Mouse (Mus musculus): ENCODE results near the gene Btbd7. TPM values are rescaled to one million over a fixed set of nuclear protein-coding genes. Genes with fewer than 3 reads are reported as not detected.

The Btbd7 gene
- total RNA-seq, 1 experiment from 2014 or later, result 31.6 TPM

DNA sequence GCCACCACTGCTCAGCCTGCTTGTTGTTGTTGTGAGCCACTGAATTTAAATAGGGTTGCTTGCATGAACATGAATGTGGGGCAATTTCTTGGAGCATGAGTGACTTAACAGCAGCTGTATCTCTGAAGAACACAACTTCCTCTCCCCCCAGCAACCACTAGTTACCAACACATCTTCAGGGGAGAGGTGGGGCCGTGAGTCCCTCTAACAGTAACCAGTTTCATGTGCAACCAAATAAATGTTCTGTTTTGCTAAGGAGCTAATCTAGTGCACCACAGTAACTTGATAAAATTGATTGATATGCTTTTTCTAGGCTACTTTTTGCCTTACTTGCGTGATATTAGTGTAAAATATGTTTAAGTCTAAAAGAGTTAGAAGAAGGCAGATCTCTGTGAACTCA lies 78.7 kb downstream of the Btbd7 start:
- no peak for ATAC-seq (replicated peaks in 1 of 2; ENCODE audit: insufficient read depth in 1 of 2, low FRiP score in 2 of 2, low TSS enrichment in 1 of 2, low read depth in 1 of 2, poor library complexity in 2 of 2, severe bottlenecking in 2 of 2)

DNA sequence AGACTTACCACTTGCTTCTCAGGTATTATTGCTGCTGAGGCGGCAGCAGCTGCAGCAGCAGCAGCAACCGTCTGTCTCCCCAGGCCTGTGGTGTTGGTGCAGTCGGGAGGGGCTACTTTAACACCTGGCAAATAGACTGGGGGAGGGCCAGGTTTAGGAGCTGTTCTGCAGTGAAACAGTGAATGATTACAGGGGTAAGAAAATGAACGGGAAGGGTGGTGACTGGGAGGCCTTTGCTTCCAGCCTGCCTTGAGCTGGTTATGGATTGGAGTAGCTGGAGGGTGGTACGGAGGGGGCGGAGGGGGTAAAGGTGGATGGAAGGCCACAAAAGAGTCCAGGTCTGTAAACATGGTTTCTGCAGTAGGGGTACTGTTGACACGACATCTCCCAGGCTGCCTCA lies 90.3 kb downstream of the Btbd7 start:
- ATAC-seq (replicated peaks in 1 of 2; ENCODE audit: insufficient read depth in 1 of 2, low FRiP score in 2 of 2, low TSS enrichment in 1 of 2, low read depth in 1 of 2, poor library complexity in 2 of 2, severe bottlenecking in 2 of 2), result no peak

DNA sequence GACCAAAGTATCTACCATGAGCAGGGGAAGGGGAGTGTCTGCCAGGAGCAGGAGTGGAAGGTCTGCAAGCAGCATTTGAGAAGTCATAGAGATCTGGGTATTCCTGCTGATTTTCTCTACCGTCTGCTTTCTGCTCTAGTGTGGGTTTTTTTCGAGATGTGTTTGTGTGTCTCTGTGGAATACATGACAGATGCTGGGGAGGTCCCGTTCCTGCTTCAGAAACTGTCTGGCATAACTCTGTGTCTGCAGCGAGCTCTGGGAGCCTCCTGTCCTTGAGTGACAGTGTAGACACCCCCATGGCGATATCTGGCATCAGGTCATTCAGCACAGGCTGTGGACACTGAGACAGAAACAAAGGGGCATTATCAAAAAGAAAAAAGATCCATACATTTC lies 92.7 kb downstream of the Btbd7 start:
- no peak for ATAC-seq (replicated peaks in 1 of 2; ENCODE audit: insufficient read depth in 1 of 2, low FRiP score in 2 of 2, low TSS enrichment in 1 of 2, low read depth in 1 of 2, poor library complexity in 2 of 2, severe bottlenecking in 2 of 2)

DNA sequence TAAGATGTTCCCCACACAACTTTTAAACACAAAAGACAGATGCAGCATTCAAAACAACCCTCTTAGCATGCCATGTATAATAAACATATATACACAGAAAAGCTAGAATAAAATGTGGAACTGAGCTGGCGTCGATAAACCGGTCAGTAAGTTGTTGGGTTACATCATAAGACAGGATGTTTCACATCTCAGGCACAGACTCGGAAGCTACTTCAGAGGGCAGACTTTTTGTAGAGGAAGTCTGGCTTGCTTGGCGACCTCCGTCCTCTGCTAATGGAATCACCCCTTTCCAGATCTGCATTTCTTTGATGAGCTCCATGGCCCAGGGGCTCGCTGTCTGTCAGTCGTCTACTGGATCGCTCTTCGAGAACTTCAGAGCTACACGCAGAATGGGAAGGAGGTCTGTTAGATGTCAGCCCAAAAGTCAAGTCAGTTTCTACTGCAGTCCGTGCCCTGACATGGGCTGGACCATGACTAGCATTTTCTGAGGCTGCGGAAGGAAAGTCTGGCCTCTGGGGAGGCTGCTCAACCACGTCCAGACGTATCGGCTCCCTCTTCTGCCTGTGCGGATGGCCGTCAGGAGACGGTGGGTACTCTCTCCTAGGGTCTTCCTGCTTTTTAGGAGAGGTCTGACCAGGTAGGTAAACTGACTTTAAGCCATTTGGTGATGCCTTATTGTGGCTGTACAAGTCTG lies 93.2 kb downstream of the Btbd7 start:
- ATAC-seq (replicated peaks in 1 of 2; ENCODE audit: insufficient read depth in 1 of 2, low FRiP score in 2 of 2, low TSS enrichment in 1 of 2, low read depth in 1 of 2, poor library complexity in 2 of 2, severe bottlenecking in 2 of 2), result peak in 1 of 2 experiments; percentile 56; a peak in 2 of 4 replicates

DNA sequence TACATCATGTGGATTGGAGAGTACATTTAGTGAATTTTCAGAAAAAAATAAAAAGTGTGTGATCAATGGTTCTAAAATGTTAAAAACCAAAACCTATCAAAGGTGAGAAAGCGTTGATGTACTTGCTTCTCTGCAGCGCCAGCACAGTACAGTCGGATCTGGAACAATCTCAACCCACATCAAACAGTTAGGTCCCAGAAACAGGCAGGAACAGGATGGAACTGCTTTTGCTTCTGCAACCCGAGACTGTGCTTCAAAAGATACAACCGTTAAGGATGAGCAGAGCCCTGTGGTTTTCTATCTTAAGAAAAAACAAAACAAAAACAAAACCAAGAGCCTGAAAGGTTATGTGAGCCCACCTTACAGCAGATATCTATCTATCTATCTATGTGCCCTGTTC lies 95.4 kb downstream of the Btbd7 start:
- ATAC-seq (replicated peaks in 1 of 2; ENCODE audit: insufficient read depth in 1 of 2, low FRiP score in 2 of 2, low TSS enrichment in 1 of 2, low read depth in 1 of 2, poor library complexity in 2 of 2, severe bottlenecking in 2 of 2), result no peak

DNA sequence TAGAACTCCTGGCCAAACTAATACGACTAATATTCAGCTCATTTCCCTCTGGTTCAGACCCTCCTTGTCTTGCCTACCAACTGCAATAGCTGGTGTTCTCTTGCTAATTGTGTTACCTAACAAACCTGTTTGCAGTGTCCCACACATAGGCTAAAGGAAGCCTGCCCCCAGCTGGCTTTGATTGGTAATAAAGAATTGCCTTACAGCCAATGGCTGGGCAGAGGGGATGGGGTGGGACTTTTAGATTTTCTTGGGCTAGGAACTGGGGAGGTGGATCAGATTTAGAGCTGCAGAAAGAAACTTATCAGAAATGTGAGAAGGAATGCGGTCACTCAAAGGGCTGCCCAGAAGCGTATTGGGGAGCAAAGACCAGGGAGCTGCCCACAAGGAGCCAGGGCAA lies 98.8 kb downstream of the Btbd7 start:
- ATAC-seq (replicated peaks in 1 of 2; ENCODE audit: insufficient read depth in 1 of 2, low FRiP score in 2 of 2, low TSS enrichment in 1 of 2, low read depth in 1 of 2, poor library complexity in 2 of 2, severe bottlenecking in 2 of 2), result peak; percentile 17 to 34; a peak in 1 of 4 replicates

DNA sequence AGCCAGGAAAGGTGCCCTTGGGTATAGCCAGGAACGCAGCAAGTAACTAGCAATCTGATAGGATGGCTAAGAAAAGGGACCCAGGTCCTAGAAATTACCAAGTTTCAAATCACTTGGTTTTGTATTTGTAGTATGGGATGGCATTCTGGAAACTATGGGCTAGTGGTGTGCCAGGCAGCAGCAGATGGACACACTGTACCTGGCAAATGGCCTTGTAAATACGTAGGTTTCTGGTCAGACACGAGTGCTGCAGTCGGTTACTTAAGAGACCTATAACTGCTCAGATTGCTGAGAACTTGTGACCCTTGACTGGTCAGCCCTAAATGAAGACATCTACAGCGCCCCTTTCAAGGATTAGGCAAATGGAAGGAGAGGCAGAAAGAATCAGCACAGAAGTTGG lies 100.1 kb downstream of the Btbd7 start:
- ATAC-seq (replicated peaks in 1 of 2; ENCODE audit: insufficient read depth in 1 of 2, low FRiP score in 2 of 2, low TSS enrichment in 1 of 2, low read depth in 1 of 2, poor library complexity in 2 of 2, severe bottlenecking in 2 of 2), result no peak

DNA sequence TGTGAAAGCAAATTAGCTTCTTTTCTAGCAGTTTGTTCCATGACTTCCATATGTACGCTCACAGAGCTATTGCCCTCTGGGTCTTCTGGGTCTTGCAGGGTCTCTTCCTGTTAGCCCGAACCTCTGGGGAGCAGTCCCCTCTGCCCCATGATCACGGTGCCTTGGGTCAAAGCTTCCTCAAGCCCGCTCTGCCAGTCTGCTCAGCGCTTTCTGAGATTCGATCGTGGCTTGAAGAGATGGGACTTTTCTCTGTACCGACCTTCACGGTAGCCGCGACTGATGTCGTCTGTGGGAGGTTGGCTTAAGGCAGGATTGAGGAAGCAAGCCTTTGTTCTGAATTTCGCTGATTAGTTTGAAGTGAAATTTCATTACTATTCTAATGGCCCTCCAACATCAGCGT lies 102.2 kb downstream of the Btbd7 start:
- ATAC-seq (replicated peaks in 1 of 2; ENCODE audit: insufficient read depth in 1 of 2, low FRiP score in 2 of 2, low TSS enrichment in 1 of 2, low read depth in 1 of 2, poor library complexity in 2 of 2, severe bottlenecking in 2 of 2), result no peak

DNA sequence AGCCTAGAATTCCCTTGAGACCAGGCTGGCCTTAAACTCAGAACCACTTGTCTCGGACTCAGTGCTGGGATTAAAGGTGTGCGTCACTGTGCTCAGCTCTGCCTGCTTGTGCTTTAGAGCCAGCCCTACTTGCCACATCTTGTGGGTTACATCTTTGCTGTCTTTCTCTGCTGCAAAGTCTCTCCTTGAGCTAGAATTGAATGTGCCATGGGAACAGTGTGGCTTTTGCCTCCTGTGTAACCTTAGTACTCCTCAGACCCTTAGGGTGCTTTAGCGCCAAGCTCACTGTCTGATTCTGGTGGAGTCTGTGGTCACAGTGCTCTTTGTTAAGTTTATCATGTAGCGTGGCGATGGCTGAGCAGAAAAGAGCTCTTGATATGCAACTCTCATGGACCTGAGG lies 105.6 kb downstream of the Btbd7 start:
- no peak for ATAC-seq (replicated peaks in 1 of 2; ENCODE audit: insufficient read depth in 1 of 2, low FRiP score in 2 of 2, low TSS enrichment in 1 of 2, low read depth in 1 of 2, poor library complexity in 2 of 2, severe bottlenecking in 2 of 2)

DNA sequence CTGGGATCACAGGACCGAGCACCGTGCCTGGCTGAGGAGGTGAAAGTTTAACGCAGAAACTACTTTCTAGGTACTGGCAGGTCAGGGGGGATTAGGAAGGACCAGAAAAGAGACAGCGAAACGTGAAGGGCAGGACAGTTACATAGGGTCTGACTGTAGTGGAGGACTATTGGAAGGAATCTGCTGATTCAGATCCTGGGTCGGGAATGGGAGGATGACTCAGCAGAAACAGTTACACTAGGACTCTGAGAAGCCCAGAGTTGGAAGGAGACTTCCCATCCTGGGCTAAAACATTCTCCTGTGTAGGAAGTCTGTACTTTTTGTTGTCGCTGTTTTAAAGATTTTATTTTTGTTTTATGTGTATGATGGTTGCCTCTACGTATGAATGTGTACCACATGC lies 106.7 kb downstream of the Btbd7 start:
- ATAC-seq (replicated peaks in 1 of 2; ENCODE audit: insufficient read depth in 1 of 2, low FRiP score in 2 of 2, low TSS enrichment in 1 of 2, low read depth in 1 of 2, poor library complexity in 2 of 2, severe bottlenecking in 2 of 2), result no peak

DNA sequence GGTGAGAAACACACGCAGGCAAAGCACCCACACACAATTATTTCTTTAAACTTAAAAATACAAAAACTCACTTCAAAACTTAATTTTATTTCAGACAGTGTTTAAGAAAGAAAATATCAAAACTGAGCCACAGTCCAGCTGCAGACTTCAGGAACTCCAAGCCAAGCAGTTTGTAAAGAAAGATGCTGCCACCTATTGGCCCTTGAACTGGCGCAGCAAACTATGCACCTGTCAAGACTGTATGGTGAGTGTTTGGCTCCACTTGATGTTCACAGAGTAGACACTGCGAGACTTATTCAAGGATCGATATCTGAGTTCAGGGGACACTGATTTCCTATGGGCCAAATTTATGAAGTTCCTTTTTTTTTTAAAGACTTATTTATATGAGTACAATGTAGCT lies 109.3 kb downstream of the Btbd7 start:
- ATAC-seq (replicated peaks in 1 of 2; ENCODE audit: insufficient read depth in 1 of 2, low FRiP score in 2 of 2, low TSS enrichment in 1 of 2, low read depth in 1 of 2, poor library complexity in 2 of 2, severe bottlenecking in 2 of 2), result no peak

DNA sequence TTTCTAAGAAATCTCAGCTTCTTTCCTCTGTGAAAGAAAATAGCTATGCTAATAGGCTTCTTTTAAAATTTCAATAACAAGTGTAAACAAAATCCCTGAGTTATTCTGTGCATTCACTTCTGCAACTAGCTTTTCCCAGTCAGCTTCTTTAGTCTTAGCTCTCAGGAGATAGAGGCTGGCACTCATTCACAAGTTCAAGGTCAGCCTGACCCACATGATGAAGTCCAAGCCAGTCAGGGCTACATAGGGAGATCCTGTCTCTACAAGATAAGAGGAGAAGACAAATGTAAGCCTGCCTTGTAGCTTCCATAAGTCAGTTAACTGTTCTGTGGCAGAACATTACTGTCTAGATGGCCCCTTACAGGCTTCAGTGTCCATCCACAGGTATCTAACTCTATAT lies 114.6 kb downstream of the Btbd7 start:
- ATAC-seq (replicated peaks in 1 of 2; ENCODE audit: insufficient read depth in 1 of 2, low FRiP score in 2 of 2, low TSS enrichment in 1 of 2, low read depth in 1 of 2, poor library complexity in 2 of 2, severe bottlenecking in 2 of 2), result no peak

DNA sequence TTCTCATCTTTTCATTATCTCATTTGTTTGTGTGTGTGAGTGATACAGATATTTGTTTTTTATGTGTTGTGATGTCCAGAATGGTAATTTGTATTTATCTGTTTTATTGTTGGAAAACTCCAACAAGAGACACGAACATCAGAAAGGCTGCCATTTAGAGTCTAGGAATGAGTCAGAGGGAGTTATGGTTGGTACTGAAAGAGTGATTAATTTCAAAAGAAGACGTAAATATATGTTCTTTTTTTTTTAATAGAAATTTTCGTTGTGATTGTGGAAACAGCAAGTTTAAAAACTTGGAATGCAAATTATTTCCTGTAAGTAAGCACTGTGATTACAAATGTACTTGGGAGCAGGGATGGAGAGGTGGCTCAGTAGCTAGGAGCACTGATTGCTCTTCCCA lies 116.6 kb downstream of the Btbd7 start:
- no peak for ATAC-seq (replicated peaks in 1 of 2; ENCODE audit: insufficient read depth in 1 of 2, low FRiP score in 2 of 2, low TSS enrichment in 1 of 2, low read depth in 1 of 2, poor library complexity in 2 of 2, severe bottlenecking in 2 of 2)

DNA sequence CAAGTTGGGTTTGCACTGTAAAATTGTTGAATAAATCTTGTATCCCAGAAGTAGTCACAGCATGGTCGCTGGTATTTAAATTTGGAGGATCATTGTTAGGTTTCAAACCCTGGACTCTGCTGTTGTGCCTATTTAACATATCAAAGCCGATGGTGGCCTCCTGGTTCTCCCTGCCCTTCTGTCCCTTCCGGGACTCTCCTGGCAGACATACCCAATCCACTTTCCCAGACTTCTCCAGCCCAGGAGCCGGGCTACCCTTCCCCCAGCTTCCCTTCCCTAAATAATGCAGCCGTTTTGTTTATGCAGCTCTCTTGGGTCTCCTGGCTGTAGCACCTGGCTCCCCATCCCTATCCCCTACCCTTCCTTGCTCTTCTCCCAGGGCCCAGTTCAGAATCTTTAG lies 119.3 kb downstream of the Btbd7 start:
- no peak for ATAC-seq (replicated peaks in 1 of 2; ENCODE audit: insufficient read depth in 1 of 2, low FRiP score in 2 of 2, low TSS enrichment in 1 of 2, low read depth in 1 of 2, poor library complexity in 2 of 2, severe bottlenecking in 2 of 2)

DNA sequence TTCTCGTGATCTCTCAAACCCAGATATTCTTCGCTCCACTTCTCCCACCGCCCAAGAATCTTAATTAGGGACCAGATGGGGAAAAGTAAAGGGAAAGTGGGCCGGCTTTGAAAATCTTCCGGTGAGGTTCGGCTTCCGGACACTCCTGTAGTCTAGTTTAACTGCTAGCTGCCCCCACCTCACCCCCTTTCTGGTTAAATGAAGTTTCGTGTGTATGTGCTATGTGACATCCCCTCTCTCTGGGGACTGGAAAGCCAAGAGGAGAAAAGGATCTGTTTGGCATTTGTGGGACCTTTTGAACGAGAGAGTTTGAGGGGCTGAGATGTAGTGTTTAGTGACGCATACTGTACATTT lies 119.9 kb downstream of the Btbd7 start, which contains the start of gene Gm20604:
TSS of gene Gm20604 (minus strand) at position 270 of the 354 bp plus-strand sequence.
- ATAC-seq (replicated peaks in 1 of 2; ENCODE audit: insufficient read depth in 1 of 2, low FRiP score in 2 of 2, low TSS enrichment in 1 of 2, low read depth in 1 of 2, poor library complexity in 2 of 2, severe bottlenecking in 2 of 2), result no peak

DNA sequence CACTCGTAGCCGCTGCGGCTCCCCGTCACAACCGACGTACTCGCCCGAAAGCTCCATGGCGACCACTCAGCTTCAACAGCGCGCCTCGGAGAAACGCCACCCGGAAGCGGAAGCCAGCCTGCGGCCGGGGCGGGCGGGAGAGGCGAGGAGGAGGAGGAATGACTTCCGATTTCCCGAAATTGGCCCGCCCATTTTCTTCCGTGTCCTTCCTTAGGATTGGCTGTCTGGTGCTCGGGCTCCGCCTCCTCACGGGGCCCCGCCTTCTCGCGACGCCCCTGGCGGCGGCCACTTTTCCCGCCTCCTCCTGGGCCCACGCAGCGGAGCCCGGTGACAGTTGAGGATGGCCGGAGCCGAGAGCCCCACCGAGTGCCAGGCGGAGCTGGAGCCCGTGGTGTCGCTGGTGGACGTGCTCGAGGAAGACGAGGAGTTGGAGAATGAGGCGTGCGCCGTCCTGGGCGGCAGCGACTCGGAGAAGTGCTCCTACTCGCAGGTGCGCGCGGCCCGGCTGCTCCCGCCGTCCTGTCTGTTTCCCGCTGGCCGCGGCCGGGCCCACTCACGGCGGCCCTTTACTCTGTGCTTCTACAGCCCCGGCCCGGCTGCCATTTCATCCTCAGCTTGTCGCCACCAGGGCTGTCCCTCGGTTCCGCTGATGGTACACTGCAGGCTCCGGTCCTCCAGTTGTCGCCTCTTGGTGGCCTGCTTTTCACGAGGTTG lies 120.4 kb downstream of the Btbd7 start, which contains the start of the genes Gm28051, Gon7 and Ubr7:
TSS of gene Gm28051 (minus strand) at position 77 of the 714 bp plus-strand sequence.
TSS of gene Gon7 (minus strand) at position 115 of the 714 bp plus-strand sequence.
TSS of gene Ubr7 (plus strand) at position 279 of the 714 bp plus-strand sequence.
- ATAC-seq (replicated peaks in 1 of 2; ENCODE audit: insufficient read depth in 1 of 2, low FRiP score in 2 of 2, low TSS enrichment in 1 of 2, low read depth in 1 of 2, poor library complexity in 2 of 2, severe bottlenecking in 2 of 2), result peak; percentile 88 to 96

DNA sequence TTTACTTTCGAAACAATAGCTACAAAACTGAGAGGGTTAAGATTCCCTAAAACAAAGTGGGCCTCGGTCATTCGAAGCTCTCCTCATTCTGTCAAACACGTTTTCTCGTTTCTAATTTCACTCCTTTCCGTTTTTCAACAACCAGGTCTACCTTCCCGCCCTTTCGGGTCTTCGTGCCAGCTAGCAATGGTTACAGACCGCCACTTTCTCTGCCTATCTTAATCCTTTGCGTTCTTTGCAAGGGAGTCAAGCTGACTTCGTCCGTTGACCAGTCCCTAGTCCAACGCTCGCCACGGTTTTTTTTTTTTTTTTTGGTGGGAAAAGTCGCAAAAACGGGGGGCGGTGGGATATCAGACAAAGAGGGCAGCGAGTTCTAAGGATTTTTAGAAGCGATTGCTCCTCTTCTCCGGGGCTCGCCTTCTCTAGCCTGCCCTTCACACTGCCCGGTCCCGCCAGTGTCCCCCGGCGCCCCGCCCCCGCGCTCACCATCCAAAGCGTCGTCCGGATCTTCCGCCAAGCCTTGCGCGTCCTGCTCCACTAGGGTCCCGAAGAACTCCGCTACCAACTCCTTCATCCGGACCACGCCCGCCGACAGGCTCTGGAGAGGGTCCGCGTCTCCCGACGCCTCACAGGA lies 121.1 kb downstream of the Btbd7 start:
- peak in 1 of 2 experiments; percentile 47; a peak in 1 of 4 replicates for ATAC-seq (replicated peaks in 1 of 2; ENCODE audit: insufficient read depth in 1 of 2, low FRiP score in 2 of 2, low TSS enrichment in 1 of 2, low read depth in 1 of 2, poor library complexity in 2 of 2, severe bottlenecking in 2 of 2)

DNA sequence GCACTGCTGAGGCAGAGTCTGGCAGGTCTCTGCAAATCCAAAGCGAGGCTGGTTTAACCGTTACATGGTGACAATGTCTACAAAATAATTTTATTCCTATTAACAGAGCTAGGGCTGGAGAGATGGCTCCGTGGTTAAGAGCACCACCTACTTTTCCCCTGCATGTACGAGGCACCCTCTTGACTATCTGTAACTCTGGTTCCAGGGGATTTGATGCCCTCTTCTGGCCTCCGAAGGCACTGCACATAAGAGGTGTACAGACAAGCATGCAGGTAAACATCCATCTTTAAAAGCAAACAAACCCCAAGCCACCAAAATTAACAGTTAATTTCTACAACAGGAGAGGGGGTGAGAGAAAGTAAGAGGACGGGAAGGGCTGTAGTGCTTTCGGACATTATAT lies 122.0 kb downstream of the Btbd7 start:
- no peak for ATAC-seq (replicated peaks in 1 of 2; ENCODE audit: insufficient read depth in 1 of 2, low FRiP score in 2 of 2, low TSS enrichment in 1 of 2, low read depth in 1 of 2, poor library complexity in 2 of 2, severe bottlenecking in 2 of 2)
